Mouse (Mus musculus): Measurements from ENCODE around the gene Rrm2. TPM values are rescaled to one million over a fixed set of nuclear protein-coding genes. Genes with fewer than 3 reads are reported as not detected.

The Rrm2 gene
- polyA plus RNA-seq (2016; fragmentation: Nextera tagmentation; extraction: Ambion mirVana): 261 and 262 TPM in 2 replicates

- H3K36me3 ChIP-seq: peaks cover 12% of the 10 kb centered on the region
- peak within 1 kb of the TSS; percentile 86 for H3K4me2 ChIP-seq (replicated peaks)
- peaks cover 21% of the 10 kb centered on the region for H3K4me1 ChIP-seq
- no peaks in the 10 kb centered on the region for H3K27me3 ChIP-seq (replicated peaks)
- peak within 1 kb of the TSS; percentile 90 for H3K4me3 ChIP-seq
- peak within 1 kb of the TSS; percentile 83 for H3K9ac ChIP-seq
- no peaks in the 10 kb centered on the region for H3K9me3 ChIP-seq
- peak within 1 kb of the TSS; percentile 62 for H3K27ac ChIP-seq
- WGBS: under 1% methylated on average over 83 of the region's 83 CpGs
- peak; percentile 92 for ATAC-seq (ENCODE audit: low FRiP score, low read depth)
These were observed at the start of gene Rrm2 for GRCm38 (mm10) chr12:24707954-24708823. Gene Rrm2, plus strand, starts transcription at chr12:24708241.

- Histone ChIP-seq H3K9ac (no peak overlapping the region), H3K9me3 (no peaks in the 10 kb centered on the region), H3K4me3 (no peak overlapping the region), H3K36me3 (peaks cover 56% of the 10 kb centered on the region), H3K4me2 (replicated peaks) (no peak overlapping the region), H3K4me1 (peaks cover 14% of the 10 kb centered on the region; the same call in 1 of the 2 replicates), H3K27me3 (replicated peaks) (no peaks in the 10 kb centered on the region), H3K27ac (no peak overlapping the region)
- no peak for ATAC-seq (ENCODE audit: low FRiP score, low read depth)
- WGBS: 91% methylated on average over 4 of the region's 4 CpGs
These were observed 49.0 kb upstream of the Rrm2 start for GRCm38 (mm10) chr12:24658998-24659397.

GRCm38 (mm10) chr12:24659923-24660322 lies 48.1 kb upstream of the Rrm2 start:
- peaks cover 47% of the 10 kb centered on the region for H3K36me3 ChIP-seq
- no peak overlapping the region for H3K27ac ChIP-seq
- H3K9me3 ChIP-seq: no peaks in the 10 kb centered on the region
- no peaks in the 10 kb centered on the region for H3K27me3 ChIP-seq (replicated peaks)
- peaks cover 11% of the 10 kb centered on the region; the same call in 1 of the 2 replicates for H3K4me1 ChIP-seq
- H3K4me2 ChIP-seq (replicated peaks): no peak overlapping the region
- no peak for ATAC-seq (ENCODE audit: low FRiP score, low read depth)
- no peak overlapping the region for H3K4me3 ChIP-seq
- no peak overlapping the region for H3K9ac ChIP-seq
- 92% methylated on average over 9 of the region's 9 CpGs for WGBS

GRCm38 (mm10) chr12:24661100-24661499 lies 46.9 kb upstream of the Rrm2 start:
- Histone ChIP-seq H3K27me3 (replicated peaks) (no peaks in the 10 kb centered on the region), H3K4me2 (replicated peaks) (no peak overlapping the region), H3K9me3 (no peaks in the 10 kb centered on the region), H3K4me3 (no peak overlapping the region), H3K27ac (no peak overlapping the region), H3K4me1 (peaks cover 7% of the 10 kb centered on the region; the same call in 1 of the 2 replicates), H3K9ac (no peak overlapping the region), H3K36me3 (peaks cover 35% of the 10 kb centered on the region)
- ATAC-seq (ENCODE audit: low FRiP score, low read depth): no peak
- 90% methylated on average over 4 of the region's 4 CpGs for WGBS

- Histone ChIP-seq H3K9ac (no peak overlapping the region), H3K36me3 (peaks cover 27% of the 10 kb centered on the region), H3K27ac (no peak overlapping the region), H3K27me3 (replicated peaks) (no peaks in the 10 kb centered on the region), H3K4me1 (no peaks in the 10 kb centered on the region; the same call in 1 of the 2 replicates), H3K4me3 (no peak overlapping the region), H3K9me3 (no peaks in the 10 kb centered on the region), H3K4me2 (replicated peaks) (no peak overlapping the region)
- no peak for ATAC-seq (ENCODE audit: low FRiP score, low read depth)
- WGBS: 89% methylated on average over 5 of the region's 5 CpGs
These were observed 45.9 kb upstream of the Rrm2 start for GRCm38 (mm10) chr12:24662131-24662530.

- Histone ChIP-seq H3K27ac (no peak overlapping the region), H3K4me2 (replicated peaks) (peak overlapping the region; percentile 80), H3K36me3 (no peaks in the 10 kb centered on the region), H3K4me3 (peak overlapping the region; percentile 56), H3K4me1 (peaks cover 15% of the 10 kb centered on the region), H3K27me3 (replicated peaks) (peaks cover 44% of the 10 kb centered on the region), H3K9me3 (no peaks in the 10 kb centered on the region), H3K9ac (no peak overlapping the region)
- ATAC-seq (ENCODE audit: low FRiP score, low read depth): peak; percentile 2; the same call in 1 of the 2 replicates
- 18% methylated on average over 9 of the region's 9 CpGs for WGBS
These were observed 27.9 kb upstream of the Rrm2 start for GRCm38 (mm10) chr12:24680096-24680491.

GRCm38 (mm10) chr12:24680492-24681285 lies 27.4 kb upstream of the Rrm2 start:
- Histone ChIP-seq H3K4me3 (peak overlapping the region; percentile 56), H3K27ac (no peak overlapping the region), H3K4me2 (replicated peaks) (peak overlapping the region; percentile 80), H3K4me1 (peaks cover 15% of the 10 kb centered on the region), H3K36me3 (no peaks in the 10 kb centered on the region), H3K27me3 (replicated peaks) (peaks cover 44% of the 10 kb centered on the region), H3K9me3 (no peaks in the 10 kb centered on the region), H3K9ac (peak overlapping the region; percentile 64)
- WGBS: 2% methylated on average over 61 of the region's 61 CpGs
- peak; percentile 74 for ATAC-seq (ENCODE audit: low FRiP score, low read depth)

GRCm38 (mm10) chr12:24681286-24682023 lies 26.6 kb upstream of the Rrm2 start, which contains the start of gene Cys1:
Gene Cys1, minus strand, starts transcription at chr12:24681813.
- H3K36me3 ChIP-seq: no peaks in the 10 kb centered on the region
- peaks cover 44% of the 10 kb centered on the region for H3K27me3 ChIP-seq (replicated peaks)
- H3K4me2 ChIP-seq (replicated peaks): peak within 1 kb of the TSS; percentile 80
- peak within 1 kb of the TSS; percentile 64 for H3K9ac ChIP-seq
- H3K9me3 ChIP-seq: no peaks in the 10 kb centered on the region
- H3K27ac ChIP-seq: no peak within 1 kb of the TSS
- peaks cover 15% of the 10 kb centered on the region for H3K4me1 ChIP-seq
- 3% methylated on average over 20 of the region's 20 CpGs for WGBS
- H3K4me3 ChIP-seq: peak within 1 kb of the TSS; percentile 56
- ATAC-seq (ENCODE audit: low FRiP score, low read depth): peak; percentile 52; the same call in 1 of the 2 replicates

- Histone ChIP-seq H3K4me2 (replicated peaks) (no peak overlapping the region), H3K27ac (no peak overlapping the region), H3K4me1 (peaks cover 15% of the 10 kb centered on the region), H3K27me3 (replicated peaks) (peaks cover 44% of the 10 kb centered on the region), H3K4me3 (no peak overlapping the region), H3K36me3 (no peaks in the 10 kb centered on the region), H3K9me3 (no peaks in the 10 kb centered on the region), H3K9ac (no peak overlapping the region)
- ATAC-seq (ENCODE audit: low FRiP score, low read depth): no peak
- WGBS: 60% methylated on average over 8 of the region's 8 CpGs
These were observed 25.5 kb upstream of the Rrm2 start for GRCm38 (mm10) chr12:24682563-24682962.

- no peak for ATAC-seq (ENCODE audit: low FRiP score, low read depth)
- no peak overlapping the region for H3K27ac ChIP-seq
- H3K4me2 ChIP-seq (replicated peaks): no peak overlapping the region
- no peaks in the 10 kb centered on the region for H3K36me3 ChIP-seq
- H3K4me1 ChIP-seq: peaks cover 15% of the 10 kb centered on the region
- no peak overlapping the region for H3K4me3 ChIP-seq
- 75% methylated on average over 7 of the region's 7 CpGs for WGBS
- peaks cover 44% of the 10 kb centered on the region for H3K27me3 ChIP-seq (replicated peaks)
- H3K9me3 ChIP-seq: no peaks in the 10 kb centered on the region
- H3K9ac ChIP-seq: no peak overlapping the region
These were observed 24.6 kb upstream of the Rrm2 start for GRCm38 (mm10) chr12:24683461-24683860.

GRCm38 (mm10) chr12:24686038-24686695 lies 21.9 kb upstream of the Rrm2 start:
- Histone ChIP-seq H3K9ac (no peak overlapping the region), H3K4me3 (no peak overlapping the region), H3K4me1 (peaks cover 9% of the 10 kb centered on the region), H3K36me3 (no peaks in the 10 kb centered on the region), H3K9me3 (no peaks in the 10 kb centered on the region), H3K4me2 (replicated peaks) (no peak overlapping the region), H3K27me3 (replicated peaks) (peaks cover 24% of the 10 kb centered on the region), H3K27ac (no peak overlapping the region)
- ATAC-seq (ENCODE audit: low FRiP score, low read depth): no peak
- 60% methylated on average over 6 of the region's 6 CpGs for WGBS
